Mouse (Mus musculus): ENCODE data around the gene Sbk3. TPM values are rescaled to one million over a fixed set of nuclear protein-coding genes. Genes with fewer than 3 reads are reported as not detected.

The Sbk3 gene
- polyA plus RNA-seq, 1 experiment from 2014 or later: not detected

DNA sequence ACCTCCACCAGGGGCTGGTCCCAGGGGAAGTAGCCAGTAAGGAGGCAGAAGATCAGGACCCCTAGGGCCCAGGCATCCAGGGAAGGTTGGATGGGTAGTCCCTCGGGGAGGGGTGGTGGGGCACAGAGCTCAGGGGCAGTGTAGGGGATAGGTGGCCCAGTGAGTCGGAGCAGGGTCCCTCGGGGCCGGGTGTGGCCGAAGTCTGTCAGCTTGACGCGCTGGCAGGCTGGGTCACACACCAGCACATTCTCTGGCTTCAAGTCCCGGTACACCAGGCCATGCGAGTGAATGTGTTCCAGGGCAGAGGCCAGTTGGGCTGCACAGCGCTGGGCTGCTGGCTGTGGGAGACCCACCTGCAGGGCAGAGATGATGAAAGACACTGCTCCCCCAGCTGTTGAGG lies 13.6 kb downstream of the Sbk3 start:
- no peak overlapping the region for H3K27ac ChIP-seq (replicated peaks)
- no peaks in the 10 kb centered on the region for H3K9me3 ChIP-seq (ENCODE audit: control insufficient read depth, low read length)
- no peaks in the 10 kb centered on the region for H3K36me3 ChIP-seq (ENCODE audit: control insufficient read depth, insufficient read depth, low read length)
- TF ChIP-seq EP300 (optimal IDR thresholded peaks at IDR 0.05) (no peak), CTCF (IDR thresholded peaks at IDR 0.05; ENCODE audit: low read depth) (no peak)
- H3K9ac ChIP-seq (ENCODE audit: low read length): no peak overlapping the region
- no peaks in the 10 kb centered on the region for H3K4me1 ChIP-seq (replicated peaks; ENCODE audit: control insufficient read depth, insufficient read depth)
- 67% methylated on average over 10 of the region's 10 CpGs for WGBS
- H3K4me3 ChIP-seq (ENCODE audit: low read depth, low read length): no peak overlapping the region
- H3K4me2 ChIP-seq (replicated peaks; ENCODE audit: low read depth): no peak overlapping the region
- H3K27me3 ChIP-seq (ENCODE audit: control insufficient read depth, insufficient read depth, low read length): no peaks in the 10 kb centered on the region
- no peak for DNase-seq (ENCODE audit: low spot score)
- no peak for ATAC-seq (ENCODE audit: low FRiP score, low TSS enrichment)

DNA sequence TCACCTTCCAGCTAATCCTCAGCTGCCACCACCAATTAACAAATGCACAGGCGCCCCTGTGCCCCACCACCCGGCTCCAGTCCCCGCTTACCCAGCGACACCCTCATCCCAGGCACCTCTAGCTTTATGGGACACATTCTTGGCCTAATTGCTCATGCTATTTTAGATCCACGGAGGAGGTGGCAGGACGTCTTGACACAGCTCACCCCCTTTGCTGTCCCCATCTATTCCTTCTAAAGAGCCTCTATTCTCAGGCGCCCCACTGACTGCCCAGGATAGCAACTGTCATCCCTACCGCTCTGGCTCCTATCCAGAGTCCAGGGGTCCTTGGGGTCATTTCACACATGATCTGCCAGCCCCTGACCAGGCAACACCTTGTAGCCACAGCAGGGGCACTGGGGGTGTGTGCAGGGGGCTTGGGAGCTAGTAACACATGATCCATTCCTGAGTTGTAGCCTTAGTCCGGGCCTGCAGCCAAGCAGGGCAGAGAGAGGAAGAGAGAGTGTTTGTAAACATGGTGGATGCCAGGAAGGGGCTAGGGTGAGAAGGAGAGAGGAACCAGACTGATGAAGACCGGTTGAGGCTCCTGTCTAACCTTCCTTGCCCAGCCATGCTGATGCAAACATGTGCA lies 17.0 kb downstream of the Sbk3 start:
- no peak for DNase-seq (ENCODE audit: low spot score)
- Histone ChIP-seq H3K27ac (replicated peaks) (no peak overlapping the region), H3K9ac (ENCODE audit: low read length) (no peak overlapping the region), H3K4me1 (replicated peaks; ENCODE audit: control insufficient read depth, insufficient read depth) (no peaks in the 10 kb centered on the region), H3K4me2 (replicated peaks; ENCODE audit: low read depth) (no peak overlapping the region), H3K27me3 (ENCODE audit: control insufficient read depth, insufficient read depth, low read length) (no peaks in the 10 kb centered on the region), H3K9me3 (ENCODE audit: control insufficient read depth, low read length) (no peaks in the 10 kb centered on the region), H3K4me3 (ENCODE audit: low read depth, low read length) (no peak overlapping the region), H3K36me3 (ENCODE audit: control insufficient read depth, insufficient read depth, low read length) (no peaks in the 10 kb centered on the region)
- no peak for TF ChIP-seq EP300 (optimal IDR thresholded peaks at IDR 0.05)
- TF ChIP-seq CTCF (IDR thresholded peaks at IDR 0.05; ENCODE audit: low read depth): no peak
- no peak for ATAC-seq (ENCODE audit: low FRiP score, low TSS enrichment)
- WGBS: 22% methylated on average over 10 of the region's 10 CpGs

DNA sequence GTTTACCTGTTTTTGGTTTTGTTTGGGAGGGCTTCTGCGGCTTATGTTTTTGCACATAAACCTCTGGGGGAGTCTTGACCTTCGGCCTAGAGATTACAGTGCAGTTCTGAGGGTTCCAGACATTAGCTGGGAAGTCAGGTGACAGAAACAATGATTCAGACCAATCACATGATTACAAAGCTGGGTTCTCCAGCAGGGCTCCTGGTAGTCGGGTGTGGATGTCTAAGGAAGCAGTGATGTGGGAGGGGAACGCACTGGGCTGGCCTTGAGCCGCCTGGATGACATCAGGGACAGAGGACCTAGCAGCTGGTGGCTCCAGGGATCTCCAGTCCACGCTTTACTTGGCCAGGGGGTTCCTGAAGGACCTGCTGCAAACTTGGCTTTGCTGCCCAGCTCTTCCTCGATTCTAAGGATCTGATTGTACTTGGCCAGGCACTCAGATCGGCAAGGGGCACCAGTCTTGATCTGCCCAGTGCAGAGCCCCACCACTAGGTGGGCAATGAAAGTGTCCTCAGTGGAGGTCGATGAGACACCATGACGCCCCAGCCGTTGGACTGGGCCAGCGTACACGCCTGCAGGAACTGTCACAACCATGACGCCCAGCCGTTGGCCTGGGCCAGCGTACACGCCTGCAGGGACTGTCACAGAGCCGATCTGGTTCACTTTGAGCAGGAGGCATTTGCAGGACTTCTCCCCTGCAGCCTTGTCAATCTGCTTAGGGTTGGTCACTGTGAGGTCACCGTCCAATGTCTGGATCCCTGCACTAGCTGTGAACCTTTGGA lies 20.2 kb downstream of the Sbk3 start:
- Histone ChIP-seq H3K36me3 (ENCODE audit: control insufficient read depth, insufficient read depth, low read length) (no peaks in the 10 kb centered on the region), H3K4me3 (ENCODE audit: low read depth, low read length) (no peak overlapping the region), H3K4me1 (replicated peaks; ENCODE audit: control insufficient read depth, insufficient read depth) (no peaks in the 10 kb centered on the region), H3K4me2 (replicated peaks; ENCODE audit: low read depth) (no peak overlapping the region), H3K27me3 (ENCODE audit: control insufficient read depth, insufficient read depth, low read length) (no peaks in the 10 kb centered on the region), H3K9me3 (ENCODE audit: control insufficient read depth, low read length) (no peaks in the 10 kb centered on the region), H3K27ac (replicated peaks) (no peak overlapping the region), H3K9ac (ENCODE audit: low read length) (no peak overlapping the region)
- 75% methylated on average over 19 of the region's 19 CpGs for WGBS
- peak; percentile 50; the same call in 1 of the 2 replicates for ATAC-seq (ENCODE audit: low FRiP score, low TSS enrichment)
- TF ChIP-seq EP300 (optimal IDR thresholded peaks at IDR 0.05) (no peak), CTCF (IDR thresholded peaks at IDR 0.05; ENCODE audit: low read depth) (no peak)
- DNase-seq (ENCODE audit: low spot score): no peak

DNA sequence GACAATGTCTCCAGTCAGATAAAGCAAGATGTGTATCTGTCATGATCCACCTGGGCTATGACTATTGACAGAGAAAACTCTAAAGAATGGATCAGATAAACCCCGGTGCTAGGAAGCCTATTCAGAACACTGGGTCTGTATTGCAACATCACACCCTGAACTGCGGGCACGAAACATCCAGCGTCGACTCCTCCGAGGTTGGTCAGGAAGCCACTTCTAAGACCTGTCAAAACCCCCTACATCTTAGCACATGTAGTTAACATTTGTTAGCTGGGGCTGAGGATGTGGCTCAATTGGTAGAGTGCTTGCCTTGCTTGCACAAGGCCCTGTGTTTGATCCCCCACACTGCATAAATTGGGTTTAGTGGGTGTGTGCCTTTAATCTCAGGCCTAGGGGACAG lies 22.6 kb downstream of the Sbk3 start:
- no peak for ATAC-seq (ENCODE audit: low FRiP score, low TSS enrichment)
- WGBS: 38% methylated on average over 6 of the region's 6 CpGs
- no peak for TF ChIP-seq CTCF (IDR thresholded peaks at IDR 0.05; ENCODE audit: low read depth)
- TF ChIP-seq EP300 (optimal IDR thresholded peaks at IDR 0.05): no peak
- H3K4me1 ChIP-seq (replicated peaks; ENCODE audit: control insufficient read depth, insufficient read depth): no peaks in the 10 kb centered on the region
- H3K36me3 ChIP-seq (ENCODE audit: control insufficient read depth, insufficient read depth, low read length): no peaks in the 10 kb centered on the region
- DNase-seq (ENCODE audit: low spot score): no peak
- no peak overlapping the region for H3K4me2 ChIP-seq (replicated peaks; ENCODE audit: low read depth)
- H3K9ac ChIP-seq (ENCODE audit: low read length): no peak overlapping the region
- H3K4me3 ChIP-seq (ENCODE audit: low read depth, low read length): no peak overlapping the region
- no peak overlapping the region for H3K27ac ChIP-seq (replicated peaks)
- H3K9me3 ChIP-seq (ENCODE audit: control insufficient read depth, low read length): no peaks in the 10 kb centered on the region
- no peaks in the 10 kb centered on the region for H3K27me3 ChIP-seq (ENCODE audit: control insufficient read depth, insufficient read depth, low read length)

DNA sequence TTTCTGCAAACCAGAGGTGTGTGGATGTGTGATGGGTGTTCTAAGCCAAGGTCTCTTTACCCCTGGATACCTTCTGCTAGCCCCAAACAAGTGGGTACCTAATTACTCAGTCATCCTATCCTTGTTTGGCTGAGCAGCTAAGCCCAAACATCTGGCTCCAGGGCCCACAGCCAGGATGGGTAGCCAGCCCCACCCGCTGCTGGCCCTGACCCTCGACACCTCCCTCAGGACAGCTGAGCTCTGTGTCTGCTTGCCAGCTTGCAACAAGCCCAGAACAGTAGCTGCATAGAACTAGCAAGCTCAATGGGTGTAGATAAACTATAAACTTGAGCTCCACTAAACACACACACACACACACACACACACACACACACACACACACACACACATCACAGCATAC lies 23.1 kb downstream of the Sbk3 start:
- TF ChIP-seq CTCF (IDR thresholded peaks at IDR 0.05; ENCODE audit: low read depth) (no peak), EP300 (optimal IDR thresholded peaks at IDR 0.05) (no peak)
- 15% methylated on average over 2 of the region's 2 CpGs for WGBS
- no peak overlapping the region for H3K4me2 ChIP-seq (replicated peaks; ENCODE audit: low read depth)
- H3K9ac ChIP-seq (ENCODE audit: low read length): no peak overlapping the region
- no peak for DNase-seq (ENCODE audit: low spot score)
- no peaks in the 10 kb centered on the region for H3K9me3 ChIP-seq (ENCODE audit: control insufficient read depth, low read length)
- H3K4me1 ChIP-seq (replicated peaks; ENCODE audit: control insufficient read depth, insufficient read depth): no peaks in the 10 kb centered on the region
- no peaks in the 10 kb centered on the region for H3K36me3 ChIP-seq (ENCODE audit: control insufficient read depth, insufficient read depth, low read length)
- ATAC-seq (ENCODE audit: low FRiP score, low TSS enrichment): no peak
- no peak overlapping the region for H3K4me3 ChIP-seq (ENCODE audit: low read depth, low read length)
- H3K27me3 ChIP-seq (ENCODE audit: control insufficient read depth, insufficient read depth, low read length): no peaks in the 10 kb centered on the region
- no peak overlapping the region for H3K27ac ChIP-seq (replicated peaks)

DNA sequence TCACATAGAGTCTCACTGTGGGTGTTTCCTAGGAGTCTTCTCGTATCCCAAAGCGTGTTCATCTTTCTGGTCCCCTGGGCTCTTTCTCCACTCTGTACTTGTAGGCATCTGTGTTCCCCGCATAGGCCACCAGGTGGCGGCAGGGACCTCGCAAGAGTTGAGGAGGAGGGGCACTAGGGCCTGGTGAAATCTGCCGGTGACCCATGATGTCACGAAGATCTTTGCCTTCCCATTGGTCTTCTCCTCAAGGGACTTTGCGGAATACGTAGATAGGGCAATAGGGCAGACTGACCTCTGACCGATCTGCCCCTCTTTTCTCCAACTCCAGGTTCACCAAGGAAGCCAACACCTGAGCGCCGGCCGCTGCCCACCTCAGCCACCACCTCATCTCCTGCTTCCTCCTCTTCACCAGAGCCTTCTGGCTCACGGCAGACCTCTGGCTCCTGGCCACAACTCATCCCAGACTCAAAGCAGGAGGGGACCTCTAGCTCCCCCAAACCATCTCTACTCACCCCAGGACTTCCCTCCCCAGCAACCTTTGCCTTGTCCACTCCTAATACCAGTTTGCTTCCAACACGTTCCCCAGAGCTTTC lies 27.6 kb downstream of the Sbk3 start:
- H3K4me1 ChIP-seq (replicated peaks; ENCODE audit: control insufficient read depth, insufficient read depth): no peaks in the 10 kb centered on the region
- DNase-seq (ENCODE audit: low spot score): peak; percentile 94
- peak overlapping the region; percentile 54 for H3K4me2 ChIP-seq (replicated peaks; ENCODE audit: low read depth)
- peak overlapping the region; percentile 25; the same call in 1 of the 2 replicates for H3K4me3 ChIP-seq (ENCODE audit: low read depth, low read length)
- H3K27me3 ChIP-seq (ENCODE audit: control insufficient read depth, insufficient read depth, low read length): no peaks in the 10 kb centered on the region
- no peak overlapping the region for H3K27ac ChIP-seq (replicated peaks)
- WGBS: 12% methylated on average over 15 of the region's 15 CpGs
- TF ChIP-seq EP300 (optimal IDR thresholded peaks at IDR 0.05) (no peak), CTCF (IDR thresholded peaks at IDR 0.05; ENCODE audit: low read depth) (peak; percentile 100)
- peak; percentile 90 for ATAC-seq (ENCODE audit: low FRiP score, low TSS enrichment)
- H3K9ac ChIP-seq (ENCODE audit: low read length): 0 out of 2 replicates have a peak overlapping the region, but pooled peaks have one; percentile 23
- no peaks in the 10 kb centered on the region for H3K36me3 ChIP-seq (ENCODE audit: control insufficient read depth, insufficient read depth, low read length)
- H3K9me3 ChIP-seq (ENCODE audit: control insufficient read depth, low read length): no peaks in the 10 kb centered on the region
